Mouse (Mus musculus): Measurements from ENCODE around the gene March10. TPM values are rescaled to one million over a fixed set of nuclear protein-coding genes. Genes with fewer than 3 reads are reported as not detected.

Gene March10
- polyA plus RNA-seq, 1 experiment from 2014 or later = not detected

DNA sequence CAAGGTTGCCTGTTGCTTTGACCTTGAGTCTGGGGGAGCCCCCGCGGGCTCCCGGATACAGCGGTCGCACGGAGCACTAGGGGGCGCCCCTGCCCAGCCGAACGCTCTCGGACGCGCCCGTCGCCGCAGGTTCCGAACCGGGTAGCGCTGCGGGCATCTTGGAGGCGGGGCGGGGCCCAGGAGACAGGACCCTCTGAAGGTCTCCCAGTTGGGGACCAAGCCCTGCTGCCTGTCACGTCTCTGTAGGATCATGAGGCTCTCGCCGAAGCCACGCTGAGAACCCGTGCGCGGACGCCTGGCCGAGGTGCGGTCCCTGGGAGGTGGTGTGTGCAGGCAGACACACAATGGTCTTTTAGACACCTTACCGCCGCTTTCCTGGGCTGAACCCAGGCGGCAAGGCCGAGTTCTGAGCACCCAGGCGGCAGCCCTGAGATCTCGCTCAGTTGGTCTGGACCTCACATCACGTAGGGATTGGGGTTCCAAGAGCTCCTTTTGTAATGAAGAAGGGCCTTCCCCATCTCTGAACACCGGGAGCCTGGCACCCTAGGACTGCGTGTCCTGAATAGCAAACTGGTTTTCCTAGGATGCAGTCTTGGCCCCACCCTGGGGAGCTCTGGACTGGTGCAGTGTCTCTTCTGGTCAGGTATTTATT is 93.5 kb downstream of the March10 start:
- Histone ChIP-seq H3K9me3 (replicated peaks; ENCODE audit: control insufficient read depth, low read length) (no peaks in the 10 kb centered on the region), H3K36me3 (ENCODE audit: control insufficient read depth, insufficient read depth) (no peaks in the 10 kb centered on the region), H3K27me3 (ENCODE audit: control insufficient read depth, insufficient read depth, low read depth, low read length) (peaks cover 12% of the 10 kb centered on the region), H3K9ac (ENCODE audit: low read depth, low read length) (peak overlapping the region; percentile 58), H3K4me1 (ENCODE audit: control insufficient read depth, low read depth, low read length) (peaks cover 50% of the 10 kb centered on the region), H3K27ac (ENCODE audit: low read length) (no peak overlapping the region), H3K4me2 (ENCODE audit: low read depth, low read length) (peak overlapping the region; percentile 88), H3K4me3 (ENCODE audit: low read depth, low read length) (peak overlapping the region; percentile 61)
- 0 out of 2 replicates have a peak, but pooled peaks have one; percentile 8 for ATAC-seq (ENCODE audit: low read depth)
- 4% methylated on average over 40 of the region's 40 CpGs for WGBS (ENCODE audit: insufficient replicate concordance)

DNA sequence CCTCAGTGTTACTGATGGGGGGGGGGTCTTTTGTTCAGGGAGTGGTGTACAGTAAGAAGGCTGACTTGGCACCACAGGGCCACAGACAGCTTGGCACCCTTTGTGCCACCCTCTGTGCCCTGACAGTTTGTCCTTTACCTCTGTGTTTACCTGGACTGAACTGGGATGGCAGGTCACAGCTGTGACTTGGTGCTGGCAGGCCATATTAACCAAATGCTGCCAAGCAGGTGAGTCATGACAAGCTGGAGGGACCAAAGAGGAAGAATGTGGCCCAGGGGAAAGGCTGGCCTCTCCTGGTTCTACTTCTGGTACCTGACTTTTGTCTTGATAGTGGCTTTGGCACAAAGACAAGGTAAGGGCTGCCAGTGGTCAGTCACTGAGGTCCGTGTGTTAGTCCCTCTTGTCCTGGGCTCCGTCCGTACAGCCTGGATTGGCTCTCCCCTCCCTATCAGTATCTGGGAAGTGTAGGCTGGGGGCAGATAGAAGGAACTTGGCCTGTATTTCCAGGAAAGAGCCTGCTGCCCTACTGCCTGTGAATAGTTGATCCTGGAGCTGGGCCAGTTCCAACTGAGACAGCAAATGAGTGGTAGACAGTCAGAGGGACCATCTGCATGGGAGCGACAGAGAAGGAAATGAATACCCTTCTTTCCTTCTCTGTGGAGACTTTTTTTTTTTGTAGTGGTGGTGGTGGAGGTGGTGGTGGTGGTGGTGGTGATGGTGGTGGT is 94.3 kb downstream of the March10 start:
- H3K9me3 ChIP-seq (replicated peaks; ENCODE audit: control insufficient read depth, low read length) = no peaks in the 10 kb centered on the region
- no peak overlapping the region for H3K4me3 ChIP-seq (ENCODE audit: low read depth, low read length)
- H3K27ac ChIP-seq (ENCODE audit: low read length) = no peak overlapping the region
- H3K4me1 ChIP-seq (ENCODE audit: control insufficient read depth, low read depth, low read length) = peaks cover 41% of the 10 kb centered on the region
- peaks cover 12% of the 10 kb centered on the region for H3K27me3 ChIP-seq (ENCODE audit: control insufficient read depth, insufficient read depth, low read depth, low read length)
- no peaks in the 10 kb centered on the region for H3K36me3 ChIP-seq (ENCODE audit: control insufficient read depth, insufficient read depth)
- H3K4me2 ChIP-seq (ENCODE audit: low read depth, low read length) = no peak overlapping the region
- WGBS (ENCODE audit: insufficient replicate concordance) = 70% methylated on average over 4 of the region's 4 CpGs
- H3K9ac ChIP-seq (ENCODE audit: low read depth, low read length) = no peak overlapping the region
- no peak for ATAC-seq (ENCODE audit: low read depth)

DNA sequence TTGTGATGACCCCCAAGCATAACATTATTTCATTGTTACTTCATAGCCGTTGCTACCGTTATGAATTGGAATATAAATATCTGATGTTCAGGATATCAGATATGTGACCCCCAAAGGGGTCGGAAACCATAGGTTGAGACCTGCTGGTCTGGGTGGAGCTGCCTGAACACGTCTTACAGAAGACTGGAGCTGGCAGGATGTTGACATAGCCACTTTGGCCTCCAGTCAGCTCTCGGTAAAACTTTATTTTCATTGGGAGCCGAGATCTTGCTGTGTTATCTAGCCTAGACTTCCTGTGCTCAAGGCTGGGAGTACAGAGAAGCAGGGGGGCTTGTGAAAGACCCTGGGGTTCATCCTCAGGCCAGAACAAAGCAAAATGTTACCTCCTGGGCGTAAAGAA is 100.2 kb downstream of the March10 start:
- H3K27me3 ChIP-seq (ENCODE audit: control insufficient read depth, insufficient read depth, low read depth, low read length) = no peaks in the 10 kb centered on the region; the same call in 1 of the 2 replicates
- H3K36me3 ChIP-seq (ENCODE audit: control insufficient read depth, insufficient read depth) = no peaks in the 10 kb centered on the region
- 37% methylated on average over 7 of the region's 7 CpGs for WGBS (ENCODE audit: insufficient replicate concordance)
- H3K9ac ChIP-seq (ENCODE audit: low read depth, low read length) = no peak overlapping the region
- peaks cover 9% of the 10 kb centered on the region for H3K4me1 ChIP-seq (ENCODE audit: control insufficient read depth, low read depth, low read length)
- no peak overlapping the region for H3K27ac ChIP-seq (ENCODE audit: low read length)
- no peak overlapping the region for H3K4me3 ChIP-seq (ENCODE audit: low read depth, low read length)
- no peaks in the 10 kb centered on the region for H3K9me3 ChIP-seq (replicated peaks; ENCODE audit: control insufficient read depth, low read length)
- no peak overlapping the region for H3K4me2 ChIP-seq (ENCODE audit: low read depth, low read length)
- no peak for ATAC-seq (ENCODE audit: low read depth)

DNA sequence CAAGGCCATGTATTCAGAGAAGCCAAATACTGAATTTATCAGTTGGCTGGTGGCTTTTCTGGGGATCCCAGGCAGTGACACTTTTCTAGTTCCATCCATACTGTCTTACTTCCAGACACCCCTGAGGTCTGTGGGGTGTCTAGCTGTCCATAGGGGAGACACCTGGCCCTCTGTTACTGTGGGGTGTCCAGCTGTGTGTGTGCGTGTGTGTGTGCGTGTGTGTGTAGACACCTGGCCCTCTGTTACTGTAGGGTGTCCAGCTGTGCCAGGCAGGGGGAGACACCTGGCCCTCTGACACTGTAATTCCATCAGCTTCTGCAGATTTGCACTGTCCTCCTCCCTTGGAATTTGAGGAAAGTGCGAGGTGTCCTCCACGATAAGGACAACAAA is 102.6 kb downstream of the March10 start:
- 65% methylated on average over 4 of the region's 4 CpGs for WGBS (ENCODE audit: insufficient replicate concordance)
- Histone ChIP-seq H3K9ac (ENCODE audit: low read depth, low read length) (no peak overlapping the region), H3K9me3 (replicated peaks; ENCODE audit: control insufficient read depth, low read length) (no peaks in the 10 kb centered on the region), H3K27ac (ENCODE audit: low read length) (no peak overlapping the region), H3K36me3 (ENCODE audit: control insufficient read depth, insufficient read depth) (no peaks in the 10 kb centered on the region), H3K4me1 (ENCODE audit: control insufficient read depth, low read depth, low read length) (peaks cover 20% of the 10 kb centered on the region), H3K4me3 (ENCODE audit: low read depth, low read length) (no peak overlapping the region), H3K27me3 (ENCODE audit: control insufficient read depth, insufficient read depth, low read depth, low read length) (no peaks in the 10 kb centered on the region; the same call in 1 of the 2 replicates), H3K4me2 (ENCODE audit: low read depth, low read length) (no peak overlapping the region)
- no peak for ATAC-seq (ENCODE audit: low read depth)

DNA sequence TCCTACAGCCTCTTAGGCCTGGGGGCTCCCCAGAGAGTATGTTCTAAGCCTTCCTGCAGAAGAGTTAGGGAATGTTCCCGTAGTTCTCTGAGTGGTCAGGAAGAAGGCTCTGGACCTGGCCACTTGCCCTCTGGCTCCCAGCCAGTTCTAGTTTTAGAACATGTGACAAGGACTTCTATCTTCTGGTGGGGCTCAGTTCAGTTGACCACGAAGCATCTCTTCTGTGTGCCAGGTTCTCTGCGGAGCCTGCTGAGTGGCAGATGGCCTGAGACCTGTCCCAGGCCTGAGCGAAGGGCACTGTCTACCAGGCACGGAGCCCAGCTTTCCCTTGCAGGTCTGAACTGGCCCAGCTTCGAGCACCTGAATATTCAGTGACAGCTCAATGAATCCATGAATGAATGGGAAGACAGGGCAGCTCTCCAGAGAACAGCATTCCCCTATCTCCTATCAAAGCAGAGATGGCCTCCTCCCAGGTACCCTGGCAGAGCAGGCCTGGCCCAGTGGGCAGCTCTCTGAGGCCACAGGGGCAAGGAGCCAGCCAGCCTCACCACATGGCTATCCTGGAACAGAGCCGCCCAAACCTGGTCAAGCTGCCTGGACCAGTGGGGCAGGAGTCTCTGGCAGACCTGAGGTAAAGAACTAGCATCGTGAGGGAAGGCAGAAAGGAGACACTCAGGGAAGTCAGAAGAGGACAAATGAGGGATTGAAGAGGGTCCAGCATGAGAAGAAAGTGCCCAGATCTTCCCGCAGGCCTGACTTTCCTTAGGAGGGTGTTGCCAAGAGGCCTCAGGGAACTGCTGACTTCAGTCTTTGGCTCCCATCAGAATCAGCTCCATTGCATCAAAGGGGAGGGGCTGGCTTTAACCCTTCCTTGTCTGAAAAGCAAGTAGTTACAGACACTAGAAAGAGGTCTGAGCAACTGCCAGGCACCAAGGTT is 103.3 kb downstream of the March10 start:
- Histone ChIP-seq H3K9ac (ENCODE audit: low read depth, low read length) (no peak overlapping the region), H3K27ac (ENCODE audit: low read length) (no peak overlapping the region), H3K36me3 (ENCODE audit: control insufficient read depth, insufficient read depth) (no peaks in the 10 kb centered on the region), H3K9me3 (replicated peaks; ENCODE audit: control insufficient read depth, low read length) (no peaks in the 10 kb centered on the region), H3K4me1 (ENCODE audit: control insufficient read depth, low read depth, low read length) (peaks cover 20% of the 10 kb centered on the region), H3K4me3 (ENCODE audit: low read depth, low read length) (no peak overlapping the region), H3K27me3 (ENCODE audit: control insufficient read depth, insufficient read depth, low read depth, low read length) (no peaks in the 10 kb centered on the region; the same call in 1 of the 2 replicates), H3K4me2 (ENCODE audit: low read depth, low read length) (no peak overlapping the region)
- WGBS (ENCODE audit: insufficient replicate concordance) = 53% methylated on average over 9 of the region's 9 CpGs
- no peak for ATAC-seq (ENCODE audit: low read depth)

DNA sequence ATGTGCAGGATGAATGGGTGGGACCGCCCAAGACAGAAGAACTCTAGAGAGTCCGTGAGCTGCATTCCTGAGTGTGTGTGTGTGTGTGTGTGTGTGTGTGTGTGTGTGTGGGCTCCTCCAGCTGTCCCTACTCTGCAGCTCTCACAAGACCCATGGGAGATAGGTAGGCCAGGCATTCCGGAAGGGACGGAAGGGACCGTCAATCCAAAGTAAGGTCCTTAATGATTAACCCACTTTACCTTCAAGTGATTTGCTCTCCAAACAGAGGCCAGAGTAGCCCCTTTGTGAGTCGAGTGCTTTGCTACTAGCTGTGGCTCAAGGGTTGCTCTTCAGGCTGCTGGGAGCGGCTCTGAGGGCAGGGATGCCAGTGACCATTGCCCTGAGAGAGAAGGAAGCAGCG is 104.4 kb downstream of the March10 start:
- Histone ChIP-seq H3K9me3 (replicated peaks; ENCODE audit: control insufficient read depth, low read length) (no peaks in the 10 kb centered on the region), H3K4me3 (ENCODE audit: low read depth, low read length) (no peak overlapping the region), H3K4me2 (ENCODE audit: low read depth, low read length) (no peak overlapping the region), H3K4me1 (ENCODE audit: control insufficient read depth, low read depth, low read length) (peaks cover 20% of the 10 kb centered on the region), H3K36me3 (ENCODE audit: control insufficient read depth, insufficient read depth) (no peaks in the 10 kb centered on the region), H3K27ac (ENCODE audit: low read length) (no peak overlapping the region), H3K9ac (ENCODE audit: low read depth, low read length) (no peak overlapping the region), H3K27me3 (ENCODE audit: control insufficient read depth, insufficient read depth, low read depth, low read length) (no peaks in the 10 kb centered on the region; the same call in 1 of the 2 replicates)
- WGBS (ENCODE audit: insufficient replicate concordance) = 62% methylated on average over 8 of the region's 8 CpGs
- ATAC-seq (ENCODE audit: low read depth) = no peak

DNA sequence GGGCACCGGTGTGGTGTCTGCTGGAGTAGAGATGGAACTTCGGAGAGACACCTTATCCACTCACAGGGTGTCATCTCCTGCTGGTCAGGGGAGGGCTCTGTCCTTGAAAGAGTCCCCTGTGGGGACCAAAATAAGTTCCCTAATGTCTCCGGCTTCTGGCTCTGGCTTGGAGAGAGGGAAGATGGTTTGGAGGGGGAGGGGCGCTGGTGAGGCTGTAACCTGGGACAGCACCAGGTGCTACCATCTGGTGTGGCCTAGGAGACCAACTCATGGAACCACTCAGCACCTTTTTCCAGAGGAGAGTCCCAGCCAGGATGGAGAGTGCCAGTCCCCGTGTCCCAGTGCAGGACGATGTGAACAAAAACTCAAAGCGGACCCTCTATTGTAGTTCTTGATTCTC is 105.9 kb downstream of the March10 start:
- H3K9me3 ChIP-seq (replicated peaks; ENCODE audit: control insufficient read depth, low read length) = no peaks in the 10 kb centered on the region
- peaks cover 20% of the 10 kb centered on the region for H3K4me1 ChIP-seq (ENCODE audit: control insufficient read depth, low read depth, low read length)
- H3K4me3 ChIP-seq (ENCODE audit: low read depth, low read length) = no peak overlapping the region
- 73% methylated on average over 7 of the region's 7 CpGs for WGBS (ENCODE audit: insufficient replicate concordance)
- no peak overlapping the region for H3K27ac ChIP-seq (ENCODE audit: low read length)
- no peak overlapping the region for H3K4me2 ChIP-seq (ENCODE audit: low read depth, low read length)
- no peak for ATAC-seq (ENCODE audit: low read depth)
- H3K9ac ChIP-seq (ENCODE audit: low read depth, low read length) = no peak overlapping the region
- no peaks in the 10 kb centered on the region for H3K36me3 ChIP-seq (ENCODE audit: control insufficient read depth, insufficient read depth)
- H3K27me3 ChIP-seq (ENCODE audit: control insufficient read depth, insufficient read depth, low read depth, low read length) = no peaks in the 10 kb centered on the region; the same call in 1 of the 2 replicates

DNA sequence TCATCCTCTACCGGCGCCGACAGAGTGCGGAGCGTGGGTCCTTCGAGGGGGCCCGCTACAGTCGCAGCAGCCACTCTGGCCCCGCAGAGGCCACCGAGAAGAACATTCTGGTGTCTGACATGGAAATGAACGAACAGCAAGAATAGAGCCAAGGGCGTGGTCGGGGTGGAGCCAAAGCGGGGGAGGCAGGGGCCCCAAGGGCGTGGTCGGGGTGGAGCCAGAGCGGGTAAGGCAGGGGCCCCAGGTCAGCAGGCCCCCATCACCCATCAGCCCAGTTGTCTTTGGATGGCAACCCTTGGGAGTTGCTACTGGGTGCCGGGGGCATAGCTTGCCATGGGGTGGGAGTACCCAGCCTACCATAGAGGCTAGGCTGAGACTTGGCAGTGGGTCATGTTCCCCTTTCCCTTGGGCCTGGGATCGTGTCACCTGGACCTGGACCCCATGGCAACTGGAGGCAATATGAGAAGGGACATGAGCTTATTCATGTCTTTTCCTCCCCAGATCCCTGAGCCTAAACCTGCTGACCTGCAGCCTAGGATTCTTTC is 106.7 kb downstream of the March10 start:
- Histone ChIP-seq H3K9ac (ENCODE audit: low read depth, low read length) (no peak overlapping the region), H3K36me3 (ENCODE audit: control insufficient read depth, insufficient read depth) (no peaks in the 10 kb centered on the region), H3K4me2 (ENCODE audit: low read depth, low read length) (peak overlapping the region; percentile 26), H3K27me3 (ENCODE audit: control insufficient read depth, insufficient read depth, low read depth, low read length) (no peaks in the 10 kb centered on the region; the same call in 1 of the 2 replicates), H3K27ac (ENCODE audit: low read length) (no peak overlapping the region), H3K9me3 (replicated peaks; ENCODE audit: control insufficient read depth, low read length) (no peaks in the 10 kb centered on the region), H3K4me1 (ENCODE audit: control insufficient read depth, low read depth, low read length) (peaks cover 20% of the 10 kb centered on the region), H3K4me3 (ENCODE audit: low read depth, low read length) (no peak overlapping the region)
- ATAC-seq (ENCODE audit: low read depth) = peak; percentile 53
- 64% methylated on average over 19 of the region's 19 CpGs for WGBS (ENCODE audit: insufficient replicate concordance)

All from liver, embryonic 16.5 days (tissue).